Mouse (Mus musculus): ENCODE results near the gene Nosip. TPM values are rescaled to one million over a fixed set of nuclear protein-coding genes. Genes with fewer than 3 reads are reported as not detected.
"Not testable (repeated sequence)": the region's sequence is repeated elsewhere in the genome, so short reads cannot be mapped to it uniquely, and the experiment has no call there.

Gene Nosip
- total RNA-seq, 2 experiments from 2014 or later, result 46.3 to 54.2 TPM

GRCm38 (mm10) chr7:45106441-45106840 lies 44.2 kb downstream of the Nosip start:
- no peak for ATAC-seq (ENCODE audit: poor library complexity, severe bottlenecking)

- ATAC-seq (ENCODE audit: poor library complexity, severe bottlenecking), result peak; percentile 39; the same call in 1 of the 2 replicates
Measured at GRCm38 (mm10) chr7:45107052-45107645, 44.9 kb downstream of the Nosip start.

GRCm38 (mm10) chr7:45110089-45110488 lies 47.9 kb downstream of the Nosip start:
- ATAC-seq (ENCODE audit: poor library complexity, severe bottlenecking), result not testable (repeated sequence)

GRCm38 (mm10) chr7:45111940-45112339 lies 49.7 kb downstream of the Nosip start:
- no peak for ATAC-seq (ENCODE audit: poor library complexity, severe bottlenecking)

GRCm38 (mm10) chr7:45112529-45112928 lies 50.3 kb downstream of the Nosip start:
- no peak for ATAC-seq (ENCODE audit: poor library complexity, severe bottlenecking)

- no peak for ATAC-seq (ENCODE audit: poor library complexity, severe bottlenecking)
Measured at GRCm38 (mm10) chr7:45113476-45113875, 51.2 kb downstream of the Nosip start.

GRCm38 (mm10) chr7:45117566-45117965 lies 55.3 kb downstream of the Nosip start:
- ATAC-seq (ENCODE audit: poor library complexity, severe bottlenecking), result no peak

GRCm38 (mm10) chr7:45118336-45118735 lies 56.1 kb downstream of the Nosip start:
- ATAC-seq (ENCODE audit: poor library complexity, severe bottlenecking), result no peak

- no peak for ATAC-seq (ENCODE audit: poor library complexity, severe bottlenecking)
Measured at GRCm38 (mm10) chr7:45119780-45120709, 57.8 kb downstream of the Nosip start.

- peak; percentile 41 for ATAC-seq (ENCODE audit: poor library complexity, severe bottlenecking)
Measured at GRCm38 (mm10) chr7:45121404-45121803, 59.2 kb downstream of the Nosip start.

- no peak for ATAC-seq (ENCODE audit: poor library complexity, severe bottlenecking)
Measured at GRCm38 (mm10) chr7:45121966-45122365, 59.7 kb downstream of the Nosip start.

GRCm38 (mm10) chr7:45122561-45123185 lies 60.4 kb downstream of the Nosip start:
- no peak for ATAC-seq (ENCODE audit: poor library complexity, severe bottlenecking)

- ATAC-seq (ENCODE audit: poor library complexity, severe bottlenecking), result no peak
Measured at GRCm38 (mm10) chr7:45123186-45123570, 60.9 kb downstream of the Nosip start.

GRCm38 (mm10) chr7:45124224-45125143 lies 62.3 kb downstream of the Nosip start, which contains the start of gene Rps11:
Rps11 (minus strand) TSS chr7:45124439.
- ATAC-seq (ENCODE audit: poor library complexity, severe bottlenecking), result peak; percentile 69

- no peak for ATAC-seq (ENCODE audit: poor library complexity, severe bottlenecking)
Measured at GRCm38 (mm10) chr7:45125144-45125600, 62.9 kb downstream of the Nosip start.

GRCm38 (mm10) chr7:45125649-45126048 lies 63.4 kb downstream of the Nosip start:
- ATAC-seq (ENCODE audit: poor library complexity, severe bottlenecking), result not testable (repeated sequence)

GRCm38 (mm10) chr7:45126147-45126843 lies 64.1 kb downstream of the Nosip start:
- ATAC-seq (ENCODE audit: poor library complexity, severe bottlenecking), result no peak

GRCm38 (mm10) chr7:45126844-45127699 lies 64.8 kb downstream of the Nosip start:
- ATAC-seq (ENCODE audit: poor library complexity, severe bottlenecking), result no peak
